Mouse (Mus musculus): ENCODE measurements at regions not wholly inside any gene's neighbourhood (a gene's known extent, or its start where the extent isn't known, plus 50 kb on each side); places are given as distances from the start of the nearest gene placed in this dataset.
A peak's percentile ranks its signal among the peaks of the same experiment; 100 is the strongest.

GRCm38 (mm10) chr2:50822738-50823137, 326.2 kb downstream of the Rnd3 start:
- H3K9ac ChIP-seq = no peak overlapping the region
- no peak for ATAC-seq (ENCODE audit: insufficient read depth, low FRiP score, low read depth)
- no peak overlapping the region for H3K27ac ChIP-seq

DNA sequence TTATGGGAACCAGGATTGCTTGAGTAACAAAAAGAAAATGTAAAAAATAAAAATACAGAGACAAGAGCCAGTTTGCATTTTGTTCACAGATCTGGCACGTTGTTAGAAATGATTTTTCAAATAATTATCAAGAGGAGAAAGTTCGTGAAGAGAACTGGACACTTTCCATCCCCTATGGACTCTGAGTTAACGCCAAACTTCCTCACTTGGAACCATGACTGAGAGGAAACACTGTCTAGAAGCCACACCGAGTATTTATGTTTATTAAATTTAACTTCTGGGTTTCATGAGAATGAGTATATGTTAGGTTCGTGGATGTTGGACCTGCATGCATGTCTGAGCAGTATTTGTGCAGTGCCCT, 329.6 kb downstream of the Rnd3 start:
- no peak overlapping the region for H3K9ac ChIP-seq
- WGBS = 57% methylated on average over 5 of the region's 5 CpGs
- H3K27ac ChIP-seq = peak overlapping the region; percentile 65; the same call in 1 of the 2 replicates
- H3K4me1 ChIP-seq = 0 out of 2 replicates have a peak, but pooled peaks cover 6% of the 10 kb centered on the region
- no peak overlapping the region for H3K4me2 ChIP-seq
- no peaks in the 10 kb centered on the region for H3K27me3 ChIP-seq (replicated peaks)
- H3K4me3 ChIP-seq (replicated peaks) = no peak overlapping the region
- no peaks in the 10 kb centered on the region for H3K36me3 ChIP-seq
- H3K9me3 ChIP-seq = no peaks in the 10 kb centered on the region
- no peak for ATAC-seq (ENCODE audit: insufficient read depth, low FRiP score, low read depth)

More at GRCm38 (mm10) chr2:50822738-50823137, 326.2 kb downstream of the Rnd3 start:
- no peak overlapping the region for H3K4me3 ChIP-seq (replicated peaks)
- no peaks in the 10 kb centered on the region for H3K4me1 ChIP-seq
- no peaks in the 10 kb centered on the region for H3K27me3 ChIP-seq (replicated peaks)
- no peaks in the 10 kb centered on the region for H3K36me3 ChIP-seq
- no peak overlapping the region for H3K4me2 ChIP-seq
- H3K9me3 ChIP-seq = no peaks in the 10 kb centered on the region

- no peaks in the 10 kb centered on the region for H3K9me3 ChIP-seq
- no peak overlapping the region for H3K9ac ChIP-seq
- H3K27ac ChIP-seq = peak overlapping the region; percentile 65; the same call in 1 of the 2 replicates
- H3K4me1 ChIP-seq = 0 out of 2 replicates have a peak, but pooled peaks cover 6% of the 10 kb centered on the region
- H3K4me3 ChIP-seq (replicated peaks) = no peak overlapping the region
- 53% methylated on average over 7 of the region's 7 CpGs for WGBS
- H3K36me3 ChIP-seq = no peaks in the 10 kb centered on the region
- no peak overlapping the region for H3K4me2 ChIP-seq
- ATAC-seq (ENCODE audit: insufficient read depth, low FRiP score, low read depth) = no peak; the same call in 1 of the 2 replicates
- no peaks in the 10 kb centered on the region for H3K27me3 ChIP-seq (replicated peaks)
Observed at GRCm38 (mm10) chr2:50818557-50819304, 330.2 kb downstream of the Rnd3 start.

- Histone ChIP-seq H3K9me3 (no peaks in the 10 kb centered on the region), H3K4me1 (0 out of 2 replicates have a peak, but pooled peaks cover 6% of the 10 kb centered on the region), H3K4me2 (no peak overlapping the region), H3K4me3 (replicated peaks) (no peak overlapping the region), H3K9ac (no peak overlapping the region), H3K36me3 (no peaks in the 10 kb centered on the region), H3K27me3 (replicated peaks) (no peaks in the 10 kb centered on the region), H3K27ac (no peak overlapping the region)
- WGBS = 81% methylated on average over 5 of the region's 5 CpGs
- no peak for ATAC-seq (ENCODE audit: insufficient read depth, low FRiP score, low read depth)
Observed at GRCm38 (mm10) chr2:50816364-50816763, 332.5 kb downstream of the Rnd3 start.

GRCm38 (mm10) chr2:50815541-50815940, 333.4 kb downstream of the Rnd3 start:
- Histone ChIP-seq H3K4me2 (no peak overlapping the region), H3K36me3 (no peaks in the 10 kb centered on the region), H3K27ac (no peak overlapping the region), H3K4me1 (0 out of 2 replicates have a peak, but pooled peaks cover 6% of the 10 kb centered on the region), H3K9ac (no peak overlapping the region), H3K9me3 (no peaks in the 10 kb centered on the region), H3K4me3 (replicated peaks) (no peak overlapping the region), H3K27me3 (replicated peaks) (no peaks in the 10 kb centered on the region)
- ATAC-seq (ENCODE audit: insufficient read depth, low FRiP score, low read depth) = no peak
- 18% methylated on average over 3 of the region's 3 CpGs for WGBS

DNA sequence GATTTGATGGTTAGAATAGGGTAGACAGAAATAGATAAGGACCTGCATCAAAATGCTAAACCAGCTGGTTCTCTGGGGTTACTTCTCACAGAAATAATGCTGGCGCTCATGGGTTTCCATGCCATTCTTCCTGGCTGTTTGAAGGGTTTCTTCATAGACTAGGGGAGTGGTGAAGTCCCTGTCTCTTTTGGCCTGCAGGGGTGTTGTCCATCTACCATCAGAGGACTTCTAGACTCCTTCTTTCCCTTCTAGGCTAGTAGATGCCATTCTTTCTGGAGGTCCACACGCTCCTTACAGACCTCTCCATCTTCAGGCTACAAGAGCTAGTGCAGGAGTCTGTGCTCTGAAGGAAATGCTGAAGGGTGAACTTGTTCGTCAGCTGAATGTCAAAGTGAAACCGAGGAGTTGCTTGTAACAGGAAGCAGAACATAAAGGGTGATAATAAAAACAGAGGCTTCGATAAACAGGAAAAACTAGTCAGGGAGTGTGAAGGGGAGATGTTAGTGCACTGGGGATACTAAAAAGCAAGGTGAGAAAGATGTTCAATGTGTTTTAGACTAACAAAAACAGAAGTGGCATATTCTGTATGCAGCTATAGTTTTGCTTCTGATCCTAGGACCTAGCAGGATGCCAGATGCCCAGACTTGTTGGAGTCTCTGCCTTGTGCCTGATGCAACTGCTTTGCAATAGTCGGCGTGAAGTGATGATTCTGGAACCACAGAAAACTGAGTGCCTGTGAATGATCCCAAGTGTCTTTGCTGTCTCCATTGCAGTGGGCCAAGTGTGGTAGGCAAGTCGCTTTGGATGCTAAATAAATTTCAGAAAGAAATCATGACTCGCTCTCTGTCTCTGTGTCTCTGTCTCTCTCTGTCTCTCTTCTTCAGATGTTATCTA, 335.1 kb downstream of the Rnd3 start:
- H3K4me3 ChIP-seq (replicated peaks) = no peak overlapping the region
- no peak overlapping the region for H3K4me2 ChIP-seq
- no peaks in the 10 kb centered on the region for H3K27me3 ChIP-seq (replicated peaks)
- H3K9ac ChIP-seq = no peak overlapping the region
- WGBS = 78% methylated on average over 9 of the region's 9 CpGs
- H3K4me1 ChIP-seq = 0 out of 2 replicates have a peak, but pooled peaks cover 6% of the 10 kb centered on the region
- no peak for ATAC-seq (ENCODE audit: insufficient read depth, low FRiP score, low read depth)
- H3K36me3 ChIP-seq = no peaks in the 10 kb centered on the region
- no peaks in the 10 kb centered on the region for H3K9me3 ChIP-seq
- no peak overlapping the region for H3K27ac ChIP-seq

DNA sequence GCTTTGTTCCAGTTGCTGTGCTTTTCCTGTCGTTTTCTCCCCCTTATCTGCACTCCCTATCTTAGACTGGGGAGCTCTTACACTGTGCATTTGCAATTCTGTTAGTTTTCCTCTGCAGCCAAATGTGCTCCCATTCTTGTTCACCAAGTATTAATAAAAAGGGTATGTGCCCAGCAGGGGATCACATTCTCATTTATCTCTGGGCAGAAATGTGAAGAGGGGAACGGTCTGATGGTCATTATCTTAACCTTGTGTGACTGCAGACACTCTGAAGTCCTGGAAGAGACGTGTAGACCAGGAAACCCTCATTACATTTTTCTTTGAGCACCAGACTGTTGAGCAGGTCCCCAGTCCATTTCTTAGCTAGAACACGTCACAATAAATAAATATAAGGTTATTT, 336.6 kb downstream of the Rnd3 start:
- Histone ChIP-seq H3K4me2 (no peak overlapping the region), H3K4me1 (0 out of 2 replicates have a peak, but pooled peaks cover 6% of the 10 kb centered on the region), H3K36me3 (no peaks in the 10 kb centered on the region), H3K4me3 (replicated peaks) (no peak overlapping the region), H3K27me3 (replicated peaks) (no peaks in the 10 kb centered on the region), H3K9me3 (no peaks in the 10 kb centered on the region), H3K27ac (no peak overlapping the region), H3K9ac (no peak overlapping the region)
- ATAC-seq (ENCODE audit: insufficient read depth, low FRiP score, low read depth) = no peak
- WGBS = 46% methylated on average over 4 of the region's 4 CpGs

DNA sequence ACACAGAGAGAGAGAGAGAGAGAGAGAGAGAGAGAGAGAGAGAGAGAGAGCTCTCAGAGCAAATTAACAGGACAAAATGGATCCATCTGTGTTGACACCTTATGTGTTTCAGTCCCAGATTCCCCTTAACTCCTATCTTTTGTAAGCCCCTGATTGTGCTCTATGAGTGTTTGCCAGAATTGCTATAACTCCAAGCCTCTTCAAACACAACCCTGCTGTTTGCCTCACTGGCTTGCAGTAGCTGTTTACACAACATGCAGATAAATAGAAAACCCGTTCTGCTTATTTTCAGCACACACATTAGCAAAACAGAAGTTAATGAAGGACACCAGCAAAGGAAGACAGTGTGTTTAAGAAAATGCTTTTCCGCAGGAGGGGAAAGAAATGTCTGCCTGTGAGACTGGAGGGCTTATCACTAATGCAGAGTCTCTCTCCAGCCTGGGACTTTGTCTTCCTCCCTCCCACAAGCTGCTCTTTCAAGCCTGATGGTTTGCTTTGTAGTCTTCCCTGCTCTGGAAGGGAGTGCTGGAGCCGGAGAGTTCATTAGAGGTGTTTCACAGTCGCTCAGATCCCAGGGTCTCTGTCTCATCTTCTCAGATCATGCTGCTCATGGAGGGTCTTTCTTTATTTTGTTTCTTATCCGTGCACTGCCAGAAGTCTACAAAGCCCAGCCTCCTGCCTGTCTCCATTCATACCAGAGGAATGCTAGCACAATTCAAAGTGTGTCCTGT, 338.4 kb downstream of the Rnd3 start:
- no peak overlapping the region for H3K4me3 ChIP-seq (replicated peaks)
- WGBS = 25% methylated on average over 5 of the region's 5 CpGs
- no peaks in the 10 kb centered on the region for H3K36me3 ChIP-seq
- no peaks in the 10 kb centered on the region for H3K9me3 ChIP-seq
- H3K4me1 ChIP-seq = 0 out of 2 replicates have a peak, but pooled peaks cover 3% of the 10 kb centered on the region
- no peak overlapping the region for H3K9ac ChIP-seq
- no peak overlapping the region for H3K27ac ChIP-seq
- ATAC-seq (ENCODE audit: insufficient read depth, low FRiP score, low read depth) = no peak
- H3K4me2 ChIP-seq = no peak overlapping the region
- no peaks in the 10 kb centered on the region for H3K27me3 ChIP-seq (replicated peaks)

GRCm38 (mm10) chr2:50809823-50810222, 339.1 kb downstream of the Rnd3 start:
- no peak overlapping the region for H3K27ac ChIP-seq
- no peak overlapping the region for H3K4me2 ChIP-seq
- H3K4me1 ChIP-seq = no peaks in the 10 kb centered on the region
- H3K4me3 ChIP-seq (replicated peaks) = no peak overlapping the region
- H3K9me3 ChIP-seq = no peaks in the 10 kb centered on the region
- WGBS = 72% methylated on average over 3 of the region's 3 CpGs
- no peaks in the 10 kb centered on the region for H3K27me3 ChIP-seq (replicated peaks)
- H3K9ac ChIP-seq = no peak overlapping the region
- H3K36me3 ChIP-seq = no peaks in the 10 kb centered on the region
- no peak for ATAC-seq (ENCODE audit: insufficient read depth, low FRiP score, low read depth)

GRCm38 (mm10) chr2:50807162-50807960, 341.6 kb downstream of the Rnd3 start:
- WGBS = 77% methylated on average over 6 of the region's 6 CpGs
- Histone ChIP-seq H3K27me3 (replicated peaks) (no peaks in the 10 kb centered on the region), H3K4me1 (no peaks in the 10 kb centered on the region), H3K27ac (no peak overlapping the region), H3K4me3 (replicated peaks) (no peak overlapping the region), H3K4me2 (no peak overlapping the region), H3K9me3 (no peaks in the 10 kb centered on the region), H3K9ac (no peak overlapping the region), H3K36me3 (no peaks in the 10 kb centered on the region)
- no peak for ATAC-seq (ENCODE audit: insufficient read depth, low FRiP score, low read depth)

- Histone ChIP-seq H3K27me3 (replicated peaks) (no peaks in the 10 kb centered on the region), H3K4me3 (replicated peaks) (no peak overlapping the region), H3K4me1 (no peaks in the 10 kb centered on the region), H3K27ac (no peak overlapping the region), H3K4me2 (no peak overlapping the region), H3K9ac (no peak overlapping the region), H3K36me3 (no peaks in the 10 kb centered on the region), H3K9me3 (no peaks in the 10 kb centered on the region)
- ATAC-seq (ENCODE audit: insufficient read depth, low FRiP score, low read depth) = no peak
- WGBS = 83% methylated on average over 3 of the region's 3 CpGs
Observed at GRCm38 (mm10) chr2:50805645-50806044, 343.3 kb downstream of the Rnd3 start.
